Mouse (Mus musculus) kidney, postnatal 14 days (tissue): Measurements from ENCODE around the gene Il5.

Experiments used
- DNase-seq: peaks from one replicate; pipeline ENCODE4 v3.0.0; 2022; ENCODE audit warnings: mixed read lengths

Gene Il5

GRCm38 (mm10) chr11:53720715-53721114, at the start of gene Il5:
Gene Il5, plus strand, starts transcription at chr11:53720794.
- no peak for DNase-seq

DNA sequence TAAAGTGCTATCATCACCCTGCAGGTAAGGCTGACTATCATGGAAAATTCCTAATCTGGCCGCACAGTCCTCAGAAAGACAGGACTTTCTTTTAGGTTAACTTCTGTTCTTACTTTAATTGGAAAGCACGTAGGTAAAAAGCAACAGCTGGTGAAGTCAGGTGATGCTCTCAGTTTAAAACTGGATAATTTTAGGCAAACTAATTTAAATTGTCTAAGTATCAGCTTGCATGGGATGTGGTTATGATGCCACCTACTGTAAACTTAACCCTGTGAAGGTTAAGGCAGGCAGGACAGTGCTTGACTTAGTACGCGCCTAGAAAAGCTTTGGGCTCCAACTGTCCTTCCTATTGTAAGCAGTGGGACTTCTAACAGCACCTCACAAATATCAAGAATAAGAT, 49.2 kb upstream of the Il5 start:
- DNase-seq, result no peak

DNA sequence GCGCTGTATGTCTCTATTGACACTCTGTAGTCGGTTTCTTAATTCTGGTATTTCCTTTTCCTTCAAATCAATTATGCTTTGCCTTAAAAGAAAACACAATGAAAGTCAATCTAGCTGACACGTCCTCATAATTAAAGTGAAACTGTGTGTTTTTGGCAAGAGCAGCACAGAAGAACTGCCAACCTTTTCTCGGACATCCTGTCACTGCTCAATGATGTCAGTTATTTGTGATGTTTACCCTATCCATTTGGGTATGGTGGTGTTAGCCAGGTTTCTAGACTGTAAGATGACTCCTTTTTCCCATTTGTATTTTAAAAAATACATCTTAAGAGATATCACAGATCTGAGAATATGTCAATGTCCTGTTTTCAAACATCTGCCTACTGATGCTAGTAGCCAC, 40.5 kb upstream of the Il5 start:
- DNase-seq, result peak; percentile 20

GRCm38 (mm10) chr11:53681686-53682085, 38.9 kb upstream of the Il5 start:
- no peak for DNase-seq

DNA sequence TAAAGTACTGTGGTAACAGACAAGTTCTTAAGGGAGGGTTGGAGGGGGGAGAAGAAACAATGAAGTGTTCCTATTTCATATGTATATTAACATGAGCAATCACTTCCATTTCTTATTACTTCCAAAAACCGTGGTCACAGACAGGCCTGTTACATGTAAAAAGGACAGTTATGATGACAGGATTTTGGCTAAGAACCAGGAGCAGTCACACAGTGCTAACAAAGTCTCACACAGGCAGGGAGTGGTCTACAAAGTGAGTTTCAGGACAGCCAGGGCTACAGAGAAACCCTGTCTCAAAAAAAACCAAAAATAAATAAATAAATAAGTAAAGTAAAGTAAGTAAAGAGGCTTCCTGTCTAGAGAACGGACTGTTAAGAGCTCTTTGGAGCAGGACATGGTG, 38.4 kb upstream of the Il5 start:
- DNase-seq, result no peak

- no peak for DNase-seq
Measured at GRCm38 (mm10) chr11:53682994-53683530, 37.5 kb upstream of the Il5 start.

GRCm38 (mm10) chr11:53691979-53692378, 28.6 kb upstream of the Il5 start:
- DNase-seq, result peak; percentile 20

- DNase-seq, result no peak
Measured at GRCm38 (mm10) chr11:53698521-53698920, 22.1 kb upstream of the Il5 start.

GRCm38 (mm10) chr11:53699351-53699750, 21.2 kb upstream of the Il5 start:
- no peak for DNase-seq

GRCm38 (mm10) chr11:53706236-53706933, 14.2 kb upstream of the Il5 start:
- peak; percentile 57 for DNase-seq

- DNase-seq, result peak; percentile 94
Measured at GRCm38 (mm10) chr11:53706934-53707717, 13.5 kb upstream of the Il5 start, which contains the start of gene Rad50. Gene Rad50, minus strand, starts transcription at chr11:53707319.

DNA sequence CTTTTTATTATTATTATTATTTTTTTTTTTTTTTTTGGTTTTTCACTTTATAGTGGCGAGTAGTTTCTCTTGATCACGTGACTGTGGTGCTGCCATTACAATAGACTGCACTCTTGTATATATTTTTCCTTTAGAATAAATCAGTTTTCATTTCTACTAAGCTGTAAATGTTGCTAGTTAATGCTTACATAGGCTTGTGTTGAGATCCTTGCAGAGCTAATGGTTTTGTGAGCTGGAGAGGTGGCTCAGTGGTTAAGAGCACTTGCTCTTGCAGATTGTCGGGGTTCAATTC, 12.9 kb upstream of the Il5 start:
- no peak for DNase-seq

GRCm38 (mm10) chr11:53719701-53720100, 893 bp upstream of the Il5 start:
- no peak for DNase-seq

DNA sequence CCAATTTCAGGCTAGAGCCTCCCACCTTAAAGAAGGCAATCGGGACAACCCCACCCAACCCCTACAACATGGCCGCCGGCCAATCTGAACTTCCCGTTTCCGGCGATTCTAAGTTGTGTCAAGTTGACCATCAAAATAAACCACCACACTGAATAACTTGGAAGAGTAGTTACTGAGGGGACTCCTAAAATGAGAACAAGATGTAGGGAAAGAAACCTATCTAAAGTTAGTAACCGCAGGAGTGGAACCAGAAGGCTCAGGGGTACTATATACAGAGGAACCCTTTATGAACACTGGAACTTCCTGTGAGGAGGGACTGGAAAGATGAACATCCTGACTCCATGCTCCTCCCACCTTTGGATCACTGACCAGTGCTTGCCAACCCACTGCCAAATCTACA, 10.9 kb downstream of the Il5 start:
- DNase-seq, result no peak

DNA sequence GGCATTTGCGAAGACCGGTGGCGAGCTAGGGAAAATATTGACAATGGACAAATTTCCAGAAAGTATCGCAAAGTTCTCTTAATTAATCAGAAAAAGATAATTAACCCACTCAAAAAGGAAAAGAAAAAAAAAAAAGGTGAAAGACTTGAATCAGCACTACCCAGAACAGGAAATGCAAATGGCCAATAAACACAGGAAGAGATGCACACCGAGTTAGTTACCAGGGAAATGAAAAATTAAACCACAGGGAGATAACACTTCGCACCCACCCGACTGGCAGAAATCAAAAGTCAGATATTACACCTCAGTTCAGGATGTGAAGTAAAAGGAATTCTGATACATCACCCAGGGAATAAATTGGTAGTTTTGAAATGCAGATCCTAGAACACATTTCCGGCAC, 11.7 kb downstream of the Il5 start:
- DNase-seq, result no peak

DNA sequence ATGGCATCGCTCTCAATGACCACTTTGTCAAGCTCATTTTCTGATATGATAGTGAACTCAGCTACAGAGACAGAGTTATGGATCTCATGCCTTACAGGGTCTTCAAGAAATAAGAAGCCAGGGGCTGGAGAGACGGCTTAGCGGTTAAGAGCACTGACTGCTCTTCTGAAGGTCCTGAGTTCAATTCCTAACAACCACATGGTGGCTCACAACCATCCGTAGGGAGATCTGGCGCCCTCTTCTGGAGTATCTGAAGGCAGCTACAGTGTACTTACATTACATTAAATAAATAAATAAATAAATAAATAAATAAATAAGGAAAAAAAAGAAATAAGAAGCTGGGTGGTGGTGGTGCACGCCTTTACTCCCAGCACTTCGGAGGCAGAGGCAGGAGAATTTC, 13.2 kb downstream of the Il5 start:
- no peak for DNase-seq

DNA sequence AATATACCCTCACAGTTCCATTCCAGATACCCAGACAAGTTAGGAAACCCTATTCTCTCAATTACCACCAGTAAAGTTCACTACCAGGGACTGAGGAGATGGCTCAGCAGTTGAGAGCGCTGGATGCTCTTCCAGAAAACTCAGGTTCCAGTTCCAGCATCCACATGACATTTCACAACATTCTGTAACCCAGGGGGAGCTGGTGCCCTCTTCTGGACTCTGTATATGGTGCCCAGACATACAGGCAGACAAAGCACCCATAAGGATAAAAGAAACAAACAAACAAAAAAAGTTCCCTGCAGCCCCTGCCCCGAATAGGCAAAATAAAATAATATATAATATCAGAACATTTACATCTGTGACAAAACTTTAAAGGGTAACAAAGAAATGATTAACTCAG, 13.8 kb downstream of the Il5 start:
- DNase-seq, result no peak

DNA sequence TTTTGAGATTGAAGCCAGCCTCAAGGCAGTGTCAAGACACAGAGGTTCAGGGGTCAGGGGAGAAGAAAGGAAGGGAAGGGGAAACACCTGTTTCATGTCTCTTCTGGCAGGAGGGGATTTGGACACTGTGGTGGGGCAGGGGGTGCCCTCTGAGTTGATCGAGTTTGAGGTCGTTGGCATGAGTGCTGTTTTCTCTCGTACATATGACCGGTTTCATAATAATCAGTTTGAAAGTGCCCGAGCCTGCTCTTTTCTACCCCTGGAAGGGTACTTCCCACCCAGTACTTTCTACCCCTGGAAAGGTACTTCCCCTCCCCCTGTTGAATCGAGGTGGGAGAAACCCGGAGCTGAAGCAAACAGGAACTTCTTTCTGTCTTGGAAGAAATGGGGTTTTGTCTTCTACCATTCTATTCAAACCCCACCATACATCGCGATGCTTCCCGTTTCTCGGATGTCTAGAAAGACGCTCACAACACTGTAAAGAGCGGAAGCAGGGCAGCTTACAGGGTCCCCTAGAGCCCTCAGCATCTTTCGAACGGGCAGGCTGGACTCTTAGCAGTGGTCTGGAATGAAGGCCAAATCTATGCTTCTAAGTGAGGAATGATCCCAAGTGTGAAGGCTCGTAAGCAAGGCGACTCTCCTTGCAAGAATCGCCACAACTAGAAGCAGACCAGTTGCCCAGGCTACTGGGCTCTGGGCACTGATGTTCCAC, 14.5 kb downstream of the Il5 start:
- no peak for DNase-seq

DNA sequence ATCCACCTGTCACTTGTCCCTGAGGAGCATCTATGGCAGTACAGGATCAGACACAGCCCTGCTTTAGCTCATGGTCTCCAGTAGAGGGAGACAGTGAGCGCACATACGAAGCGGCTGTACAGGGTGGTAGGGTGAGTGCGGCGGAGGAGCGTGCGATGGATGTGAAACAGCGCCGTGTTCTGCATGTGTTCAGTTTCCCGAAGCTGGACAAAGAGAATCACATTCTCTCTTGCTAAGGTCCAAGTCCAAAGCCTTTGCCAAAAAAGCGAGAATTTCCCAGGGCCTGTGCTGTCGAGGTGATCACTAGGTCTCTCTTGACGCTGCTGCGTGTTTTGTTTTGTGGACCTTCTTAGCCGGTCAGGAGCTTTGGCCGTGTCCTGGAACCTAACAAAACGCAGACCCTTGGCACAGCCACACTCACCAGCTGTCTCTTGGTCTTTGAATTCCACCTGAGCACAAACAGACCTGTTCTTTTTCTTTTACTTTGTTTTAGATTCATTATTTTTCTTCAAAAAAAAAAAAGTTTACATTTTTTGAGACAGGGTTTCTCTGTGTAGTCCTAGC, 15.2 kb downstream of the Il5 start:
- peak; percentile 69 for DNase-seq

GRCm38 (mm10) chr11:53736771-53737572, 16.4 kb downstream of the Il5 start:
- peak; percentile 80 for DNase-seq

- peak; percentile 72 for DNase-seq
Measured at GRCm38 (mm10) chr11:53737573-53737946, 17.0 kb downstream of the Il5 start.

GRCm38 (mm10) chr11:53742353-53742752, 21.8 kb downstream of the Il5 start:
- DNase-seq, result peak; percentile 38

DNA sequence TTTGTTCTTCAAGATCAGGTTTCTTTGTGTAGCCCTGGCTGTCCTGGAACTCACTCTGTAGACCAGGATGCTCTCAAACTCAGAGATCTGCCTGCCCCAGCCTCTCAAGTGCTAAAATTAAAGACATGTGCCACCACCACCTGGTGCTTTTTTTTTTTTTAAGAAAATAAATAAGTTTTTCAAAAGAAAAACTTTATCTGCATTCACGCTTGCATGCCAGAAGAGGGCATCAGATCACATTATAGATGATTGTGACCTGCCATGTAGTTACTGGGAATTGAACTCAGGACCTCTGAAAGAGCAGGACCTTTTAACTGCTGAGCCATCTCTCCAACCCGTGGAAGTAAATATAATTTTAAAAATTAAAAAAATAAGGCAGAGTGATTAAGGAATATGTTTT, 24.7 kb downstream of the Il5 start:
- DNase-seq, result no peak
